Mouse (Mus musculus) granulocyte monocyte progenitor cell, adult 5-6 weeks (primary cell): ENCODE data around the gene Mis12. TPM values are rescaled to one million over a fixed set of nuclear protein-coding genes. Genes with fewer than 3 reads are reported as not detected.

Source experiments
- ATAC-seq: replicated peaks from 2 replicates; pipeline ENCODE4 v1.8.0; 2016; ENCODE audit warnings: mild to moderate bottlenecking, moderate TSS enrichment, inconsistent platforms; ENCODE audit not compliant: poor library complexity, severe bottlenecking
- total RNA-seq, 2 experiments: library from RNA; stranded (forward) in 1 of 2; stranded (reverse) in 1 of 2; fragments of 200-712, 200-1000 nt in 1 of 2; fragments of >200 nt in 1 of 2; fragmentation: Nextera tagmentation in 1 of 2; gene quantifications; 2 replicates each; pipeline ENCODE4 v1.2.3; 2014 to 2017

Mis12 gene
- total RNA-seq, 2 experiments from 2014 or later, result 30.1 to 37.5 TPM

DNA sequence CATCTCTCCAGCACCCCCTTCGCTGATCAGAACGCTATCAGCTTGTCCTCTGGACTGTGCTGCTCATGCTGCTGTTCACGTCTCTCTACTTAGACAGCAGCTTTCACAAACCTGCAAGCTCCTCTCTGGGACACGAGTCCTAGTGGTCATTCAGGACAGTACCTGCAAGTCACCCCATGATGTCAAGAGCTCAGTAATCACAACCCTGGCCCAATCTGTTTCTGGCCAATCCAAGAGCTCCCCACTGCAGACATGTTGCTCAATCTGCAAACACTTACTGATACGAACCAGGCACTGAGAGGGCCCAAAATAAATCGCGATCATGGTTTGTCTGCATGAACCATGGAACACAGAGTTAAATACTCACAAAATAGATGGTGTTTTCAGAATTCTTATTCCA lies 6.7 kb upstream of the Mis12 start:
- ATAC-seq, result no peak

DNA sequence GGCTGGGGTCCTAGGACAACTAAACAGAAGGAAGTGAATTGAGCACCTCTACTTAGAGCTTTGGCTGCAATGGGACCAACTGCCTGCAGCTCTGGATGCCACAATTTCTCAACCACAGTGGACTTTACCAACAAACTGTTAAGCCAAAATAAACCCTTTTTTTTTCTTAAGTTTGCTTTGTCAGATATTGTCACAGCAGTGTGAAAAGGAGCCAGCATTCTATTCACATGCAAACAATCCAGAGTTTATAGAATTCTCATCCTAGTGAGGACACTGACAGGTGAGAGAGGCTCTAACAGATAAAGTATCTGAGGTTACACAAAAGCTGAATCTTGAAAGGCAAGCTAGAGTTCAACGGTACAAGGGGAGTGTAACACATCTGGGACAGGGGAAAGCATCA lies 2.4 kb upstream of the Mis12 start:
- no peak for ATAC-seq

DNA sequence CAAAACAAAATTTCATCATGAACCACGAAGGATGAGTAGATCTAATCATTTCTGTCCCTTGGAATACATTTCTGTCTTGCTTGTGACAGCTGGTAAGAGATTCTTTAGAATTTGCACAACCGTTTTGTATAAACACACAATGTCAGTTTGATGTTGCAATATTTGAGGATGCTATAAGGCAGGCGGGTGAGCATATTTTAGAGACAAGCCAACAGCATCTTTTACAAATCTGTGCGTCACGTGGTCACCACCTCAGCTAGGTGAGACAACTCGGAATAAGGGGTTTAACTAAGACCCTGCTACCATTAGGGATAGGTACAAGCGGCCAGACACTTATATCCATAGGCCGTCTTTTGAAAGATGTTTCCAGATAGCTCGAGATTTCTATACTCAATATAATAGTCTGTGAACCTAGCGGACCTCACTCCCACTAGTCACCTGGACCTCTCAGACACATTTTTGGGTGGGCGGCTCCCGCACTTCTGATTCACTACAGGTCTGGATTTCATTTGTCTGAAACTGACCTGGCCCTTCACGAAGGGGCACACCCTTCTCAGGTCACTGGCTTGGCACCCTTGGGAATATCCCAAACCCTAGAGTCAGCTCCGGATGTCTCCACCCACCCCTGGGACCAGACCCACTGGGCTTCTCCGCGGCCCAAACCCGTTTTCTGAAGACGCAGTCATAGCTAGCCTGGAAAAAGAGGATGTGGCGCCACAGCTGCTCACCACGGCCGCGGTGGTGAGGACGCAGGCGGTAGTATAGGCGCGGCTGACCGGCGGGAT lies 803 bp upstream of the Mis12 start:
- no peak for ATAC-seq

- ATAC-seq, result no peak
Observed at GRCm38 (mm10) chr11:71028280-71028679, 8.9 kb downstream of the Mis12 start.

DNA sequence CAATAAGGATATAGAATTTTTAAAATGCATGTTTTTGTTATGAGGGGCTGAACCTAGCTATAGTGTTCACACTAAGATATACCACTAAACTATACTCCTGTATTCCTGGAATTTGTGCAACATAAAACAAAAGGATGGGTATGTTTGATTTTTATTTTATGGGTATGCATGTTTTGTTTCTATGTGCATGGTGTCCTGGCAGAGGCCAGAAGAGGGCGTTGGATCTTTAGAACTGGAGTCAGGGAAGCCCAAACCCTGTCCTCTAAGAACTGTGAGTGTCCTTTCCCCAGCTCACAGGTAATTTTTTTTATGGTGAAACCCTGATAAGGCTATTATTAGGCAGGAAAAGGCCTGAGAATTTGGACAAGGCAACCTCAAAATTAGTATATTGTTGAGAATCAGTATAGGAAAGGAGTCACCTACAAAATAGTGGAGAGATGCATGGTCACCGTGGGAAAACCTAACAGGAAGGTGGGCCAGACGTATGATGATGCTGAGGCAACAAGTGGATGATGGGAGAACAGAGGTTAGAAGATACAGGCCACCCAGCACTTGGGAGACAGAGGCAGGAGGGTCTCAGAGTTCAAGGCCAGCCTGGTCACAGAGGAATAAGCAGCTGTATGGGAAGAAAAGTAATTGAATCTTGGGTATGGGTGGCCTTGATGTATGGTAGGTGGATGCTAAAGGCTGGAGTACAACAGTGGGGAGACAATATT lies 10.2 kb downstream of the Mis12 start:
- no peak for ATAC-seq

- no peak for ATAC-seq
Observed at GRCm38 (mm10) chr11:71032070-71032469, 12.7 kb downstream of the Mis12 start.

DNA sequence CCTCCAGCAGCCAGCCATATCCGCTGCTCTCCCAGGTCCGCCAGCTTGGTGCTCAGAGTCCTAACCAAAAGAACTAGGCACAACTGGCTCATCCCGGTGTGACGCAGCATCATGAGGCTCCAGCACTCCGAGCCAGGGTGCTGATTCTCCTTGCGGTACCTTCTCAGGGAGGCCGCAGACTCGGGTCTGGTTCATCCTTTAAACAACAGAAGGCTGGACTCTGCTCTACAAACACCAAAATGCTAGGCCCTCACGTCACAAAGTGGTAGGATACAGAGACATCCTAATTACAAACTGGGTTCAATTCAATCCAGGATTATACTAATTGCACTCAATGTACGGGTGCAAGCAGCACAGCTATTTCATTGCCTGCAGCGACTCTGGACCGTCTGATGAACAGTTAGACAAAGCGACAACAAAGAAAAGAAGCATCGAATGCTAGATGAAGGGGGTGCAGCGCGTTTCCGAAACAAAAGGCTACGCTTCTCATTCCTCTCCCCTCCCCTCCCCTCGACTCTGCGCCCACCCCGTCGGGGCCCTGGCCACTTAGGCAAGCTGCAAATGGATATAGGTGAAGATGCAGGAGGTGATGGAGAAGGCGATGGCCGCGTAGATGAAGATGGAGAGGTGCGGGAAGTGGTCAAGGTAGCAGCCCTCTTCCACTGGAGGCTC lies 13.2 kb downstream of the Mis12 start:
- ATAC-seq, result no peak; the same call in 1 of the 2 replicates

GRCm38 (mm10) chr11:71033163-71033761 lies 13.9 kb downstream of the Mis12 start, which contains the start of gene 6330403K07Rik:
Gene 6330403K07Rik (minus strand): TSS chr11:71033513.
- peak; percentile 37 for ATAC-seq

- no peak for ATAC-seq
Observed at GRCm38 (mm10) chr11:71039526-71040298, 20.3 kb downstream of the Mis12 start.

- ATAC-seq, result no peak
Observed at GRCm38 (mm10) chr11:71052554-71052953, 33.1 kb downstream of the Mis12 start.

DNA sequence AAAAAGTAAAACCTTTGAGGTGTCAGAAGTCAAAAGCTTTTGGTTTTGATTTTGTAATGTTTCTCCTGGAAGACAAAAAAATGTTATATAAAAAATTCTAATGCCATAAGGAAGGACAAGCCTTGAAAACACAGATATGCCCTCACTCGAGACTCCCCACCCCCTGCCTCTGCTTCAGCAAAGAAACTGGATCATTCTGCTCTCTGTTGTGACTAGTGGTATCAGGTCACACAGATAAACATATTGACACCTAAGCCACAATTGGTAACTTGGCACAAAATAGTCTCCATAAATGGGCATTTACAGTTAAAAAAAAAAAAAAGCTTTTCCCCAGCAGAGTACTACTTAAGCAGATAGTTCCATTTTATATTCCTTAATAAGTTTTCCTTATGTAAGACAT lies 56.9 kb downstream of the Mis12 start:
- no peak for ATAC-seq

Other genes with a start within 250 kb of the Mis12 start
- not detected in 2 replicates for gene Scimp, start 207.0 kb upstream of the Mis12 start, total RNA-seq (2014; fragmentation: Nextera tagmentation)
- gene Scimp, start 207.0 kb upstream of the Mis12 start, total RNA-seq (2017), result not detected in 2 replicates
- gene Rabep1, start 174.8 kb upstream of the Mis12 start, total RNA-seq (2014; fragmentation: Nextera tagmentation), result 20.4 and 22.5 TPM in 2 replicates
- 32.1 and 36.9 TPM in 2 replicates for gene Rabep1, start 174.8 kb upstream of the Mis12 start, total RNA-seq (2017)
- gene Nup88, start 49.6 kb upstream of the Mis12 start, total RNA-seq (2014; fragmentation: Nextera tagmentation), result 102 and 108 TPM in 2 replicates
- 155 and 164 TPM in 2 replicates for gene Nup88, start 49.6 kb upstream of the Mis12 start, total RNA-seq (2017)
- gene Rpain, start 49.4 kb upstream of the Mis12 start, total RNA-seq (2014; fragmentation: Nextera tagmentation), result 42.4 and 73.8 TPM in 2 replicates
- gene Rpain, start 49.4 kb upstream of the Mis12 start, total RNA-seq (2017), result 25.2 and 55.4 TPM in 2 replicates
- gene C1qbp, start 36.6 kb upstream of the Mis12 start, total RNA-seq (2014; fragmentation: Nextera tagmentation), result 425 and 440 TPM in 2 replicates
- gene C1qbp, start 36.6 kb upstream of the Mis12 start, total RNA-seq (2017), result 107 and 155 TPM in 2 replicates
- 32.3 and 34.3 TPM in 2 replicates for gene Dhx33, start 15.2 kb upstream of the Mis12 start, total RNA-seq (2014; fragmentation: Nextera tagmentation)
- 36.6 and 42.6 TPM in 2 replicates for gene Dhx33, start 15.2 kb upstream of the Mis12 start, total RNA-seq (2017)
- gene Derl2, start 230 bp downstream of the Mis12 start, total RNA-seq (2014; fragmentation: Nextera tagmentation), result 24.5 and 34.0 TPM in 2 replicates
- 48.3 and 48.8 TPM in 2 replicates for gene Derl2, start 230 bp downstream of the Mis12 start, total RNA-seq (2017)
- not detected in 2 replicates for gene 6330403K07Rik, start 13.9 kb downstream of the Mis12 start, total RNA-seq (2014; fragmentation: Nextera tagmentation)
- not detected in 2 replicates for gene 6330403K07Rik, start 13.9 kb downstream of the Mis12 start, total RNA-seq (2017)
- 6.4 and 7.2 TPM in 2 replicates for gene Nlrp1a, start 125.1 kb downstream of the Mis12 start, total RNA-seq (2014; fragmentation: Nextera tagmentation)
- 12.4 and 13.6 TPM in 2 replicates for gene Nlrp1a, start 125.1 kb downstream of the Mis12 start, total RNA-seq (2017)
- gene Nlrp1b, start 211.1 kb downstream of the Mis12 start, total RNA-seq (2014; fragmentation: Nextera tagmentation), result 0.43 TPM in 1 of 2 replicates, not detected in the other
- gene Nlrp1b, start 211.1 kb downstream of the Mis12 start, total RNA-seq (2017), result 0.57 and 0.99 TPM in 2 replicates